Mouse (Mus musculus) C2C12 (cell line): ENCODE data around the gene Crybg1.

Experiments used
- CTCF ChIP-seq: IDR thresholded peaks from one replicate; pipeline ENCODE4 v1.5.1; 2011; ENCODE audit not compliant: control insufficient read depth, insufficient read depth, insufficient read length
- MAX ChIP-seq: IDR thresholded peaks from one replicate; pipeline ENCODE4 v1.6.1; 2011; ENCODE audit warnings: mild to moderate bottlenecking, control low read depth
- MYOD1 ChIP-seq: IDR thresholded peaks from one replicate; pipeline ENCODE4 v1.6.1; 2011; ENCODE audit warnings: low read depth; ENCODE audit not compliant: control insufficient read depth, insufficient read length
- MYOG ChIP-seq: IDR thresholded peaks from one replicate; pipeline ENCODE4 v1.6.1; 2011; ENCODE audit not compliant: control insufficient read depth, insufficient read length; ENCODE audit errors: extremely low read depth

- TF ChIP-seq CTCF (no peak), MYOD1 (no peak), MAX (no peak), MYOG (no peak)
Measured at GRCm38 (mm10) chr10:43910873-43911142, 237.8 kb downstream of the Crybg1 start.
